Mouse (Mus musculus) embryonic facial prominence, embryonic 14.5 days (tissue): ENCODE measurements around the gene Bphl. TPM values are rescaled to one million over a fixed set of nuclear protein-coding genes. Genes with fewer than 3 reads are reported as not detected.

ENCODE experiments used
- ATAC-seq: fragments of 200-750 bp; cut with Nextera tagmentation; 2 replicates; pipeline ENCODE4 v1.8.0; 2017; ENCODE audit warnings: low read depth, moderate number of reproducible peaks, moderate TSS enrichment
- DNase-seq: peaks from one replicate; pipeline ENCODE4 v3.0.0-alpha.2; 2015; ENCODE audit warnings: low spot score
- H3K27ac ChIP-seq: fragments of 300-500 bp; sonication (generic); replicated peaks from 2 replicates; pipeline ENCODE4 v1.5.1; 2014; ENCODE audit warnings: low read depth, mild to moderate bottlenecking, low read length, moderate library complexity
- H3K27me3 ChIP-seq: fragments of 300-500 bp; sonication (generic); replicated peaks from 2 replicates; pipeline ENCODE4 v1.6.1; 2014; ENCODE audit warnings: low read length; ENCODE audit not compliant: control insufficient read depth, insufficient read depth
- H3K36me3 ChIP-seq: fragments of 300-500 bp; sonication (generic); 2 replicates; pipeline ENCODE4 v1.6.1; 2014; ENCODE audit warnings: low read length, mixed read lengths; ENCODE audit not compliant: control insufficient read depth, insufficient read depth
- H3K4me1 ChIP-seq: fragments of 300-500 bp; sonication (generic); 2 replicates; pipeline ENCODE4 v1.6.1; 2014; ENCODE audit warnings: antibody characterized with exemption, low read length; ENCODE audit not compliant: control insufficient read depth, insufficient read depth
- H3K4me2 ChIP-seq: fragments of 300-500 bp; sonication (generic); 2 replicates; pipeline ENCODE4 v1.6.1; 2014; ENCODE audit warnings: low read depth, mild to moderate bottlenecking, low read length, moderate library complexity, mixed read lengths
- H3K4me3 ChIP-seq: fragments of 300-500 bp; sonication (generic); 2 replicates; pipeline ENCODE4 v1.5.1; 2014; ENCODE audit warnings: low read depth, mild to moderate bottlenecking, low read length
- H3K9ac ChIP-seq: fragments of 300-500 bp; sonication (generic); 2 replicates; pipeline ENCODE4 v1.6.1; 2014; ENCODE audit warnings: low read depth, mild to moderate bottlenecking, low read length, moderate library complexity, mixed read lengths
- H3K9me3 ChIP-seq: fragments of 300-500 bp; sonication (generic); 2 replicates; pipeline ENCODE4 v1.6.1; 2016; ENCODE audit warnings: low read length; ENCODE audit not compliant: control insufficient read depth
- WGBS: fragments of 180-500 bp; shearing (Covaris S2); extraction: QIAGEN DNeasy Blood & Tissue Kit; methylation state at CpG from one replicate; pipeline ENCODE4 v1.1.7; 2014; 5-methylcytosine and 5-hydroxymethylcytosine counted together
- polyA plus RNA-seq: library from polyadenylated mRNA; unstranded; fragments of >200 nt; fragmentation: Nextera tagmentation; extraction: Ambion mirVana; gene quantifications from 2 replicates; pipeline ENCODE4 v1.2.1, GENCODE M21; 2014

Gene Bphl
- polyA plus RNA-seq = 47.2 and 52.6 TPM in 2 replicates

DNA sequence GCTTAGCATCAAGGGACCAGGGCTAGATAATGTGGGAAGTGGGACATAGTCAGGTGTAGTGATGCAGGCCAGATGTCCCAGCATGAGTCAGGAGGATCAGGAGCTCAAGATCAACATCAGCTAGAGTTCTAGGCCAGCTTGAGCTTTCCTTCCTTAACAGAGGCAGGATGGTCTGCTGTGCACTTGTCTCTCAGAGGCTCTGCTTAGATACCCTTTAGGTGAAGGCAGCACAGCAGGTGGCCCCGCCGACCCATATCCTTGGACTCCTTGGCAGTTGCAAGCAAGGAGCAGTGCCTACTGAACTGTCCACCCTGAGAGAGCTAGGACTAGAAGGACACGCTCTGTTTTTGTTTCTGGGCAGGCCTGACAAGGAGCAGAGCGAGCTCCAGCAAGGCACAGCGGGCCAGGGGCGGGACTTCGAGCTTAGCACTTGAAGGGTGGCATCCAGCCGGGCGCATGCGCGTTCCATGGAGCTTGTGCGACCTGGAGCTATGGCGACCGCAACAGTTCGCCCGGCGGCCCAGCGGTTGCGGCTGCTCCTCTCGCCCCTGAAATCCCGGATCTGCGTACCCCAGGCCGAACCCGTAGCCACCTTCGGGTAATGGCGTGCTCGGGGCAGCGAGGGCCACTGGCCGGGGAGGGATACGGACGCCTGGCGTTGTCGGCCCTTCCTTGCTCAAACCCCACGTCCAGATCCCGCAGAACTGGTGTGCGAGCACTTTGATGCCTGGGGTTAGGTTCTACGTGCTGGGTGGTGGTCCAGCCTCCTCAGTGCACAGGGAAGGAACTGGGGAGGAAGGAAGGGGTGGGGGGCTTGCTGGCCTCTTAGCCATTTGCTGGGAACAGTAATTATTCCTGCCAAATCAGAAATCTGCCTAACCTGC, at the start of gene Bphl:
TSS of gene Bphl (plus strand) at position 426 of the 884 bp plus-strand sequence.
- H3K4me2 ChIP-seq = peak within 1 kb of the TSS; percentile 80
- DNase-seq = peak; percentile 98
- peak within 1 kb of the TSS; percentile 94 for H3K9ac ChIP-seq
- peak; percentile 94 for ATAC-seq
- H3K9me3 ChIP-seq = no peaks in the 10 kb centered on the region
- no peaks in the 10 kb centered on the region for H3K27me3 ChIP-seq
- H3K36me3 ChIP-seq = peaks cover 21% of the 10 kb centered on the region
- H3K27ac ChIP-seq = peak within 1 kb of the TSS; percentile 82
- WGBS = under 1% methylated on average over 37 of the region's 37 CpGs
- peak within 1 kb of the TSS; percentile 77 for H3K4me3 ChIP-seq
- H3K4me1 ChIP-seq = peaks cover 11% of the 10 kb centered on the region; the same call in 1 of the 2 replicates

DNA sequence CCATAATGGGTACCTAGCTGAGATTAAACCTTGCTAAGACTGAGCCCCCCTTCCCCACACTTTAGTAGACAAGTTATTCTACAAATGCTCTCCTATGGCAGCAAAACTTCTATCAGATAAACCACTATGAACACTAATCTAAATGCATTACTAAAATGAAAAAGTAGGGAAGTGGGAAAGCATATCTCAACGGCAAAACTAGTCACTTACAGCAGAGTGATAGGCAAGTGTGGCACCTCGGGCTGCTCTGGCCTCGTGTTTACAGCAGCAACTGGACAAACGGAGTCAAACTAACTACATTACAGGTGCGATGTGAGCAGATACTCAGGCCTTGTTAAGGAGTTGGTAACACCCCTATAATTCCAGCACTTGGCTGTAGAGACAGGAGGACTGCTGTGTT, 47.8 kb upstream of the Bphl start:
- no peak overlapping the region for H3K9ac ChIP-seq
- no peak overlapping the region for H3K27ac ChIP-seq
- WGBS = 84% methylated on average over 5 of the region's 5 CpGs

DNA sequence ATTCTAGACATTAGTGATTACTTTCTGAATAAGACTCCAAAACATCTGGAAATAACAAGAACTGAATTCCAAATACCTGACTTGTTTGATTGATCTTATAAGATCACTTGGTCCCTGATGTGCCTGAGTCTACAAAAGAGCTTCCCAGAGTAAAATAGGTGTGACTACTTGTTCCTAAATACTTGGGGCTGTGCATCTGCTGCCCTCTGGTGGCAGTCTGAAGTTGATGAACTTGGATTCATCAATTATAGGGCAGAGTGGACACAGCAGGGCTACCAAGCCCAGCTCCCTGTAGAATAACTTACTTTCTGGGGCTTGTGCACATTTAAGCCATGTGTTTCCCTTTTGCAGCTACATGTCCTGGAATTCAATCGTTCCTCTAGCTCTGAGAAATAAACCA, 42.2 kb upstream of the Bphl start:
- Histone ChIP-seq H3K4me3 (no peak overlapping the region), H3K9ac (no peak overlapping the region), H3K4me2 (no peak overlapping the region), H3K36me3 (no peaks in the 10 kb centered on the region), H3K4me1 (no peaks in the 10 kb centered on the region), H3K9me3 (no peaks in the 10 kb centered on the region), H3K27ac (no peak overlapping the region), H3K27me3 (no peaks in the 10 kb centered on the region)
- 16% methylated on average over 1 of the region's 1 CpGs for WGBS
- DNase-seq (peak; percentile 85), ATAC-seq (0 out of 2 replicates have a peak, but pooled peaks have one; percentile 41)

More for the DNA sequence above, 47.8 kb upstream of the Bphl start:
- DNase-seq = no peak
- Histone ChIP-seq H3K4me3 (no peak overlapping the region), H3K9me3 (no peaks in the 10 kb centered on the region), H3K4me1 (no peaks in the 10 kb centered on the region), H3K27me3 (no peaks in the 10 kb centered on the region), H3K4me2 (no peak overlapping the region), H3K36me3 (peaks cover 25% of the 10 kb centered on the region; the same call in 1 of the 2 replicates)
- no peak for ATAC-seq

DNA sequence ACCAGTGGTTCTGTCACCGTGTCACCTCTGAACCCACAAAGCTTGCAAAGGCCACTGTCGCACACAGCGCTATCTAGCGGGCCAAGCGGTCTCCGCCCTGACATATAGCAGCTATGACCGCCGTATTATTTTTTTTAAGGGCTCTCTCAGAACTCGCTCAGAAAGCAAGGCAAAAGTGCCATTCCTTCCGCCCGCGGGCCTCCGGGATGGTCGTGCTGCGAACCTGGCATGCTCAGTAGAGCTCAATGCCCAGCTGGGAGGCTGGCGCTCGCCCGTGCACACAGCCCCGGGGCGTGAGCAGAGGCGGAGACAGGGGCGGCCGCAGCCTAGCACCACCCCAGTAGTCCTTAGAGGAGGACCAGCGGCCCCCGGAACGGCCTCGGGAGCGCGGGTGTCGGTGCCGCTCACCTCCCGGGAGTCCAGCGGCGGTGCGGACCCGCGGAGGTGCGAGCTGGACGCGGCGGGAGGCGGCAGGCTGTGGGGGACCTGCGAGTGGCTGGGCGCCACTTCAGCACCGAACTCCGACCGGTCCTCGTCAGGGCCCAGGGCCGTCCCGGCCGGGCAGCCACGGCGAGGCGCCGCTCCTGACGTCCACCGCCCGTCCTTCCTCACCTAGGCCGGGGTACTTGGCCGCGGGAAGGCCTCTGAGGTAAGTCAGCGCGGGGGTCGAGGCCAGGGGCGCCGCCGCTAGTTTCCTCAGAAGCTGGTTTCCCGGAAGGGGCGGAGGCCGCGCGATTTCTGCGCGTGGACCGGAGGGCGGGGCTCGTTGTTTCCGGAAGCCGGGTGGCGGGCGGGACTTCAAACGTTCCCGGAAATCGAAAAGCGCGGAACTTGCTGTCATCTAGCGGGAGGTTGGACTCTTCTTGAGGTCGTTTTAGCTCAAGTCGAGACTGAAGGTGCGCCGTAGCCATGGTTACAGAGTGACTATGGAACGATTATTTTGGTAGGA, 35.1 kb upstream of the Bphl start, which contains the start of the genes Ripk1 and Serpinb6a:
TSS of gene Ripk1 (plus strand) at position 306 of the 949 bp plus-strand sequence.
TSS of gene Serpinb6a (minus strand) at position 737 of the 949 bp plus-strand sequence.
- WGBS = under 1% methylated on average over 87 of the region's 92 CpGs
- DNase-seq = peak; percentile 94
- no peaks in the 10 kb centered on the region for H3K9me3 ChIP-seq

DNA sequence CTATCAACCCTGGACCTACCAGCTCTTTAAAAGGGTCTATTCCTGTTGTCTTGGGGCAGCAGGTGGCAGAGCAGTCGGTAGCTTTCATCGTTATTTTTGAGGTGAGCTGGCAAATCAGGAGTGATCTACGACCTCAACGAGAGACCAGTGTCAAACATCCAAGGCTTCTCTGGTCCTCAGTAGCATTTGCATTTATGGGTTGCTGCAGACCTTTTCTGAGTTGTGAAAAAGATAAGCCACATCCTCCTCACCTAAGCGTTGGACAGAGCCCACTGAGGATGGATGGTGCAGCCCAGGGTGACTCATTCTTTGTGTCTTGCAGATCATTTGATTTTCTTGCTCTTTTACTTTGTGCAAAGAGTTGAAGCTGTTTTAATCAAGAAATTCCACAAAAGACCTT, 34.3 kb upstream of the Bphl start:
- Histone ChIP-seq H3K9me3 (no peaks in the 10 kb centered on the region), H3K36me3 (no peaks in the 10 kb centered on the region), H3K4me3 (peak overlapping the region; percentile 96), H3K27ac (no peak overlapping the region; the same call in 1 of the 2 replicates), H3K9ac (peak overlapping the region; percentile 89), H3K27me3 (no peaks in the 10 kb centered on the region), H3K4me1 (peaks cover 6% of the 10 kb centered on the region; the same call in 1 of the 2 replicates), H3K4me2 (peak overlapping the region; percentile 93)
- WGBS = 8% methylated on average over 5 of the region's 5 CpGs
- ATAC-seq (no peak; the same call in 1 of the 2 replicates), DNase-seq (no peak)

More for the DNA sequence above, 35.1 kb upstream of the Bphl start, which contains the start of the genes Ripk1 and Serpinb6a:
- peak; percentile 99 for ATAC-seq
- Histone ChIP-seq H3K4me1 (peaks cover 6% of the 10 kb centered on the region; the same call in 1 of the 2 replicates), H3K9ac (peak within 1 kb of the TSS; percentile 89), H3K4me3 (peak within 1 kb of the TSS; percentile 96), H3K27me3 (no peaks in the 10 kb centered on the region), H3K36me3 (no peaks in the 10 kb centered on the region), H3K27ac (peak within 1 kb of the TSS; percentile 87), H3K4me2 (peak within 1 kb of the TSS; percentile 93)

DNA sequence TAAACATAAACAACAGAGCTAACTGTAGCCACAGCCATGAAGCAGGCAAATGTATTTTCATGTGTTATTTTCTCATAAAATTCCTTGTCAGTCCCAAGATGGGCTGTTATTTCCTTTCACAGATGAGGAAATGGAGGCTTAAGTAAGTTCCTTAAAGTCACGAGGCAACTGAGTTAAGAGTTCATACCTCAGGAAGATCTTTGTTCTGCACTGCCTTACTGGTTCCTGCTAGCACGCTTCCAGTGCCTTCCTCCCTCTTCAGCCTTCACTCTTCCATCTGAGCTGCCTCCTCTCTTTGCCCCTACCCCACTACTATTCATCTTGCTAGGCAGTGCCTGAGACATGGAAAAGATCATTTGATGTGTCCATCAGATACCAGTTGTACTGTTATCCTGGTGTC, 30.2 kb upstream of the Bphl start:
- Histone ChIP-seq H3K4me3 (no peak overlapping the region), H3K9ac (no peak overlapping the region), H3K4me1 (peaks cover 6% of the 10 kb centered on the region; the same call in 1 of the 2 replicates), H3K27me3 (no peaks in the 10 kb centered on the region), H3K9me3 (no peaks in the 10 kb centered on the region), H3K4me2 (no peak overlapping the region), H3K36me3 (peaks cover 19% of the 10 kb centered on the region), H3K27ac (no peak overlapping the region)
- DNase-seq (no peak), ATAC-seq (no peak)
- WGBS = 72% methylated on average over 2 of the region's 2 CpGs

DNA sequence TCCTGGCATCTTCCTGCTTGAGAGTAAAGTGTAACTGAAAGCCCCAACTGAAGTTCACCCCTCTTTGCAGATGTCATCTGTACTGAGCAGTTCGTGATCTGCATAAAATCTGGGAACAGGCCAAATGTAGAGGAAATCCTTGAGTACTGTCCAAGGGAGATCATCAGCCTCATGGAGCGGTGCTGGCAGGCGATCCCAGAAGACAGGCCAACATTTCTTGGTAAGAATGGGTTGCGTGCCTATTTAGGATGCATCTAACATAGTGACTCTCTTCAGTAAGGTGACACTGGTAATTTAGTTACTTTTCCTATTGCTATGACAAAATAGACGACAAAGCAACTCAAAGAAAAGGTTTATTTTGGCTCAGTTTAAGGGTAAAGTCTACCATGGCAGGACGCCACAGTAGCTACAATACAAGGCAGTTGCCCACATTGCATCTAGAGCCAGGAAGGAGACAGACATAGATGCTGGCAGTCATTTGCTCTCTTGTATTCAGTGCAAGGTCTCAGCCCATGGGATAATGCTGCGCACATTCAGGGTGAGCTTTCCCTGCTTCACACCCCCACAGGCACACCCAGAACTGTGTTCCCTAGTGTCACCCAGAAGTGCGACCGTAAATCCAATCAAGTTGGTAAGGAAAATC, 20.3 kb upstream of the Bphl start:
- Histone ChIP-seq H3K27me3 (no peaks in the 10 kb centered on the region), H3K4me1 (no peaks in the 10 kb centered on the region), H3K9ac (no peak overlapping the region), H3K4me2 (no peak overlapping the region), H3K4me3 (no peak overlapping the region), H3K9me3 (no peaks in the 10 kb centered on the region), H3K36me3 (peaks cover 82% of the 10 kb centered on the region), H3K27ac (no peak overlapping the region)
- ATAC-seq (no peak), DNase-seq (no peak)
- WGBS = 93% methylated on average over 9 of the region's 9 CpGs

DNA sequence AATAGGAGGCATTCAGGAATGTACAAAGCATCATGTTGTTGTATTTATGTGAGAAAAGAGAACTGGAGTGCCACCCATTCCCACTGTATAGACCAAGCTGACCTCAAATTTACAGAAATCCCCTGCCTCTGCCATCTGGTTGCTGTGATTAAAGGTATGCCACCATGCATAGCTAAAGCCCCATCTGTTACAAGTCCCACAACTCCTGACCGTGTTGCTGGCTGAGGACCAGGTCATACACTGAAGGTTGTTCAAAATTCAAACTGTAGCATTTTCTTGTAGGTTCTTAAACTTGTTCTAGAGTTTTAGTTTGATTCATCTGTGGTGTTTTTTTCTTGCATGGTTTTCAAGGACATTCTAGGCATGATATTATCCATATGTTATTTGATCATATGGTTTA, 18.9 kb upstream of the Bphl start:
- no peak overlapping the region for H3K4me2 ChIP-seq
- H3K9me3 ChIP-seq = no peaks in the 10 kb centered on the region
- 77% methylated on average over 1 of the region's 1 CpGs for WGBS
- H3K27me3 ChIP-seq = no peaks in the 10 kb centered on the region
- H3K27ac ChIP-seq = no peak overlapping the region
- H3K4me3 ChIP-seq = no peak overlapping the region
- no peaks in the 10 kb centered on the region for H3K4me1 ChIP-seq
- ATAC-seq (no peak), DNase-seq (no peak)
- H3K9ac ChIP-seq = no peak overlapping the region
- H3K36me3 ChIP-seq = peaks cover 90% of the 10 kb centered on the region
